Mouse (Mus musculus) hindbrain, embryonic 11.5 days (tissue): ENCODE measurements at regions not wholly inside any gene's neighbourhood (a gene's known extent, or its start where the extent isn't known, plus 50 kb on each side); places are given as distances from the start of the nearest gene placed in this dataset.

Experiments used
- ATAC-seq: fragments of 200-750 bp; cut with Nextera tagmentation; 2 replicates; pipeline ENCODE4 v1.8.0; 2017; ENCODE audit warnings: mild to moderate bottlenecking, moderate TSS enrichment, moderate library complexity; ENCODE audit not compliant: low FRiP score
- DNase-seq: peaks from one replicate; pipeline ENCODE4 v3.0.0-alpha.2; 2015; ENCODE audit warnings: low spot score
- H3K27ac ChIP-seq: fragments of 300-500 bp; sonication (generic); 2 replicates; pipeline ENCODE4 v1.5.1; 2014; ENCODE audit warnings: mild to moderate bottlenecking, low read depth, low read length
- H3K27me3 ChIP-seq: fragments of 300-500 bp; sonication (generic); 2 replicates; pipeline ENCODE4 v1.6.1; 2014; ENCODE audit warnings: mild to moderate bottlenecking, low read length, moderate library complexity, mixed read lengths; ENCODE audit not compliant: control insufficient read depth, insufficient read depth
- H3K36me3 ChIP-seq: fragments of 300-500 bp; sonication (generic); 2 replicates; pipeline ENCODE4 v1.6.1; 2014; ENCODE audit warnings: mild to moderate bottlenecking, low read length, moderate library complexity, mixed read lengths; ENCODE audit not compliant: control insufficient read depth, insufficient read depth
- H3K4me1 ChIP-seq: fragments of 300-500 bp; sonication (generic); replicated peaks from 2 replicates; pipeline ENCODE4 v1.6.1; 2014; ENCODE audit warnings: low read length, mixed read lengths; ENCODE audit not compliant: control insufficient read depth, insufficient read depth
- H3K4me2 ChIP-seq: fragments of 300-500 bp; sonication (generic); replicated peaks from 2 replicates; pipeline ENCODE4 v1.6.1; 2014; ENCODE audit warnings: mild to moderate bottlenecking, low read depth, low read length
- H3K4me3 ChIP-seq: fragments of 300-500 bp; sonication (generic); 2 replicates; pipeline ENCODE4 v1.5.1; 2014; ENCODE audit warnings: low read depth, low read length
- H3K9ac ChIP-seq: fragments of 300-500 bp; sonication (generic); 2 replicates; pipeline ENCODE4 v1.6.1; 2014; ENCODE audit warnings: low read depth, low read length
- H3K9me3 ChIP-seq: fragments of 300-500 bp; sonication (generic); 2 replicates; pipeline ENCODE4 v1.6.1; 2016; ENCODE audit warnings: low read length; ENCODE audit not compliant: control insufficient read depth
- WGBS: fragments of 180-500 bp; shearing (Covaris S2); extraction: QIAGEN DNeasy Blood & Tissue Kit; methylation state at CpG from one replicate; pipeline ENCODE4 v1.1.7; 2014; 5-methylcytosine and 5-hydroxymethylcytosine counted together

GRCm38 (mm10) chr14:58605529-58605928 lies 535.2 kb downstream of the Fgf9 start:
- H3K27ac ChIP-seq: no peak overlapping the region
- ATAC-seq: no peak
- no peaks in the 10 kb centered on the region for H3K36me3 ChIP-seq
- H3K4me3 ChIP-seq: no peak overlapping the region
- no peaks in the 10 kb centered on the region for H3K9me3 ChIP-seq
- WGBS: 81% methylated on average over 4 of the region's 4 CpGs
- H3K9ac ChIP-seq: no peak overlapping the region
- DNase-seq: no peak
- no peaks in the 10 kb centered on the region for H3K4me1 ChIP-seq
- H3K27me3 ChIP-seq: no peaks in the 10 kb centered on the region
- no peak overlapping the region for H3K4me2 ChIP-seq

- Histone ChIP-seq H3K9me3 (no peaks in the 10 kb centered on the region), H3K9ac (no peak overlapping the region), H3K4me1 (no peaks in the 10 kb centered on the region), H3K27ac (no peak overlapping the region), H3K4me2 (no peak overlapping the region), H3K36me3 (no peaks in the 10 kb centered on the region), H3K4me3 (no peak overlapping the region), H3K27me3 (no peaks in the 10 kb centered on the region)
- WGBS: 87% methylated on average over 3 of the region's 3 CpGs
- no peak for ATAC-seq
- DNase-seq: no peak
Observed at GRCm38 (mm10) chr14:58598867-58599266, 528.5 kb downstream of the Fgf9 start.

- no peaks in the 10 kb centered on the region for H3K9me3 ChIP-seq
- 33% methylated on average over 2 of the region's 2 CpGs for WGBS
Observed at GRCm38 (mm10) chr14:58597810-58598209, 527.5 kb downstream of the Fgf9 start.

GRCm38 (mm10) chr14:58596936-58597335 lies 526.6 kb downstream of the Fgf9 start:
- ATAC-seq: no peak
- 91% methylated on average over 2 of the region's 2 CpGs for WGBS
- H3K4me2 ChIP-seq: no peak overlapping the region

More at GRCm38 (mm10) chr14:58597810-58598209, 527.5 kb downstream of the Fgf9 start:
- Histone ChIP-seq H3K4me1 (no peaks in the 10 kb centered on the region), H3K9ac (no peak overlapping the region), H3K27me3 (no peaks in the 10 kb centered on the region), H3K36me3 (no peaks in the 10 kb centered on the region), H3K4me3 (no peak overlapping the region), H3K4me2 (no peak overlapping the region), H3K27ac (no peak overlapping the region)
- DNase-seq (no peak), ATAC-seq (no peak)

GRCm38 (mm10) chr14:58581806-58582205 lies 511.5 kb downstream of the Fgf9 start:
- no peak overlapping the region for H3K27ac ChIP-seq
- H3K9ac ChIP-seq: no peak overlapping the region
- DNase-seq: no peak
- H3K4me2 ChIP-seq: no peak overlapping the region
- H3K4me3 ChIP-seq: no peak overlapping the region
- ATAC-seq: no peak
- WGBS: 95% methylated on average over 5 of the region's 5 CpGs
- H3K4me1 ChIP-seq: no peaks in the 10 kb centered on the region
- H3K27me3 ChIP-seq: no peaks in the 10 kb centered on the region
- H3K36me3 ChIP-seq: no peaks in the 10 kb centered on the region
- no peaks in the 10 kb centered on the region for H3K9me3 ChIP-seq

More at GRCm38 (mm10) chr14:58596936-58597335, 526.6 kb downstream of the Fgf9 start:
- Histone ChIP-seq H3K27ac (no peak overlapping the region), H3K4me1 (no peaks in the 10 kb centered on the region), H3K9me3 (no peaks in the 10 kb centered on the region), H3K36me3 (no peaks in the 10 kb centered on the region), H3K4me3 (no peak overlapping the region), H3K27me3 (no peaks in the 10 kb centered on the region), H3K9ac (no peak overlapping the region)
- no peak for DNase-seq

- DNase-seq (no peak), ATAC-seq (no peak)
- 85% methylated on average over 2 of the region's 2 CpGs for WGBS
- no peak overlapping the region for H3K27ac ChIP-seq
- no peak overlapping the region for H3K9ac ChIP-seq
- no peaks in the 10 kb centered on the region for H3K36me3 ChIP-seq
- no peak overlapping the region for H3K4me2 ChIP-seq
- no peaks in the 10 kb centered on the region for H3K27me3 ChIP-seq
- no peak overlapping the region for H3K4me3 ChIP-seq
- H3K9me3 ChIP-seq: no peaks in the 10 kb centered on the region
- H3K4me1 ChIP-seq: no peaks in the 10 kb centered on the region
Observed at GRCm38 (mm10) chr14:58570021-58570420, 499.7 kb downstream of the Fgf9 start.

- no peak overlapping the region for H3K9ac ChIP-seq
- H3K4me2 ChIP-seq: no peak overlapping the region
- H3K4me1 ChIP-seq: no peaks in the 10 kb centered on the region
- H3K9me3 ChIP-seq: no peaks in the 10 kb centered on the region
- no peak overlapping the region for H3K27ac ChIP-seq
- ATAC-seq: no peak
- no peak for DNase-seq
- H3K4me3 ChIP-seq: no peak overlapping the region
- no peaks in the 10 kb centered on the region for H3K36me3 ChIP-seq
- no peaks in the 10 kb centered on the region for H3K27me3 ChIP-seq
Observed at GRCm38 (mm10) chr14:58567472-58567871, 497.1 kb downstream of the Fgf9 start.

GRCm38 (mm10) chr14:58563082-58563481 lies 492.7 kb downstream of the Fgf9 start:
- Histone ChIP-seq H3K4me3 (no peak overlapping the region), H3K9ac (no peak overlapping the region), H3K9me3 (no peaks in the 10 kb centered on the region), H3K4me2 (no peak overlapping the region), H3K27ac (no peak overlapping the region), H3K36me3 (no peaks in the 10 kb centered on the region), H3K4me1 (no peaks in the 10 kb centered on the region), H3K27me3 (no peaks in the 10 kb centered on the region)
- DNase-seq: no peak
- 81% methylated on average over 2 of the region's 2 CpGs for WGBS
- ATAC-seq: no peak

- Histone ChIP-seq H3K9ac (no peak overlapping the region), H3K4me2 (no peak overlapping the region), H3K4me1 (no peaks in the 10 kb centered on the region), H3K9me3 (no peaks in the 10 kb centered on the region), H3K27me3 (no peaks in the 10 kb centered on the region), H3K36me3 (no peaks in the 10 kb centered on the region), H3K27ac (no peak overlapping the region), H3K4me3 (no peak overlapping the region)
- ATAC-seq (no peak), DNase-seq (no peak)
- WGBS: 80% methylated on average over 2 of the region's 2 CpGs
Observed at GRCm38 (mm10) chr14:58550785-58551184, 480.4 kb downstream of the Fgf9 start.
